Mouse (Mus musculus) thymus, adult 2 months (tissue): ENCODE measurements around the gene Galnt13.
"Not testable (repeated sequence)": the region's sequence is repeated elsewhere in the genome, so short reads cannot be mapped to it uniquely, and the experiment has no call there.

Source experiments
- CTCF ChIP-seq: fragments of 200-500 bp; IDR thresholded peaks from 2 replicates; pipeline ENCODE4 v1.5.1; 2012; ENCODE audit warnings: mild to moderate bottlenecking, control low read depth, low read length, moderate library complexity, borderline replicate concordance; ENCODE audit not compliant: control insufficient read depth, poor library complexity, insufficient read depth; ENCODE audit errors: extremely low read depth
- POLR2A ChIP-seq: fragments of 200-500 bp; IDR thresholded peaks from 2 replicates; pipeline ENCODE4 v1.6.1; 2012; ENCODE audit warnings: mild to moderate bottlenecking, low read length, control low read depth, moderate library complexity; ENCODE audit not compliant: control insufficient read depth, poor library complexity, insufficient read depth; ENCODE audit errors: extremely low read depth

DNA sequence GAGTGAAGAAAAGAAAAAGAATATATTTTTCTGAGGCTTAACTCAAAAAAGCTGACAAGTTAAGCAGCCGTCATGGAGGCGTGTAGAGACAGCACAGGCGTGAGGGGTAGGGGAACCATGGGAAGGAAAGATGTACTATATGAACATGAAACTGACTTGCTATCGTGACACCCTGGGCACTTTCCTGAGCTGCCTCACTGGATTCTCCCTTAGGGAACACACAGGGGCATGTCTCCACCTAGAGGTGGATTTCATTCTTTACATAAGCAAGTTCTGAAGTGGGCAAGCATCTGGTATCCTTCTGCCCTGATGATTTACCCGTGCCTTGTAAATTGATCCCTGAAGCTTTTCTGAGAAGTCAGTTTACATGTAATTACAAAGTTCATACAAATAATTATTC, 277.7 kb downstream of the Galnt13 start:
- TF ChIP-seq CTCF, POLR2A: not testable (repeated sequence)
